Mouse (Mus musculus) activated CD4-positive, CD25-positive, alpha-beta regulatory T cell, adult 4 months (primary cell): ENCODE results near the gene Osbpl8. TPM values are rescaled to one million over a fixed set of nuclear protein-coding genes. Genes with fewer than 3 reads are reported as not detected.

Experiments
- ATAC-seq: one replicate; pipeline ENCODE4 v1.8.0; 2017
- polyA plus RNA-seq, 2 experiments: library from polyadenylated mRNA; unstranded; fragments of 100-300 nt; shearing (Covaris generic); gene quantifications; one replicate each; pipeline ENCODE4 v1.2.1; 2017

The Osbpl8 gene
- polyA plus RNA-seq, 2 experiments from 2014 or later = 12.0 to 16.7 TPM

DNA sequence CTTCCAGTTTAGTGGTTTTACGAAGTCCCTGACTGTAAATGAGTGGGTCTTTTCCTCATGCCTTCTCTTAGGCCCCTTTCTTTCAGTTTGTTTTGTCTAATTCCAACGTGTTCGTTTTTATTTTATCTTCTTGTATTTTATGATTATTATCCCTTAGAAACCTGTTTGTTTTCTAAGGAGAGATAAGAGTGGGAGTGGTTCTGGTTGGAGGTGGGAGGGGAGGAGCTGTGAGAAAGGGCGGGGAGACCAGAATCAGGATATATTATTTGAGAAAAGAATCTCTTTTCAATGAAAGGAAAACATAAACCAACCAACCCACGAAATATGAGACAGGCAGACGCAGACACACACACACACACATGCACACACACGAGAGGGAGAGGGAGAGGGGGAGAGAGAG lies 9.0 kb upstream of the Osbpl8 start:
- ATAC-seq = no peak

DNA sequence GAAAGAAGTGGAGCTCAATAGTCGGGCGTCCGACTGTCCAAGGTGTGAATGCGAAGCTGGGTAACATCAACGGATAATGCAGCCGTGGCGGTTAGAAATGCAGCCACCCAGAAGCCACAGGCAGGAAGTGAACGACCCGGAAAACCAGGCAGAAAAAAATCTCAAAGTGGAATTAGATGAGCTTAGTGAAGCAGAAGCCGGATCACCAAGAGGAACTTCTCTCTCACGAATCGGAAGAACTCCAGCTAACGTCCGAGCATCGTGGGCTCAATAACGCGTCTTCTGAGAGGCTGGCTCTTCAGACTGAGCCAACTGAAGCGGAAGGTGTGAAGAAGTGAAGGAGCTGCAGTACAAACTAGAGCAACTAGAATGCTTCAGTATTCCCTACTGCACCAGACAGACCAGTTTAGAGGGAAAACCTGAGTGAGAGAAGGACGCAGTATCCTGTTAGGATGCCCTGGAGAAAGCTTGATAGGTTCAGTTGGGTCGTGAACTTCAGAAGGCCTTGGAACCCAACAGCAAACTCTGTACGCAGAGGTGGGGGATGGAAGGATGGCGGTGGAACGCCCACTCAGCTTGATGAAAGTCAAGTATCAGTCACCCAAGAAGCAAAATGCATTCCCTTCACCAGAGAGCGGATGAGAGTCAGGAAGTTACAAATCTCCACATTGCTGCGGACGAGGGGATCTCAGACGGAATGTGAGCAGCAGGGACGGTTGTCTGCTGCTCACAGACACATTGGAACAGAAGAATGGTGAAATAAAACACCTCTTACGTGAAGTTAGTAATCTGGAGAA lies 8.0 kb upstream of the Osbpl8 start:
- peak; percentile 84 for ATAC-seq

DNA sequence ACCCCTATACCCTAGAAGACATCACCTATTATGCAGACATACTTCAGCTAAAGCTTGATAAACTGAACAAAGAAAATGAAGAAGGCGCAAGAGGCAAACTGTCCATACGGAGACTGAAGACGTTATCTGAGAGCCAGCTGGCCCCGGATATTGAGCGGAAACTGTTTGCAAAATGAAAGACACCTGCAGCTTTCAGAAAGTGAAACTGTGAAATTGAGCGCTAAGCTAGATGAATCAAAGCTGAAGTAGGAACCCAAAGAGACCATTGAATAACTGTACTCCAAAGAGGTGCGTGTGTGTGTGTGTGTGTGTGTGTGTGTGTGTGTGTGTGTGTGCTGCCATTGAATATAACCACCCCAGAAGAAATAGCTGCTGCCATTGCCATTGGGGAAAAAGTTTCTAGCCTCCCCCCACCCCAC lies 7.3 kb upstream of the Osbpl8 start:
- ATAC-seq = peak; percentile 79

DNA sequence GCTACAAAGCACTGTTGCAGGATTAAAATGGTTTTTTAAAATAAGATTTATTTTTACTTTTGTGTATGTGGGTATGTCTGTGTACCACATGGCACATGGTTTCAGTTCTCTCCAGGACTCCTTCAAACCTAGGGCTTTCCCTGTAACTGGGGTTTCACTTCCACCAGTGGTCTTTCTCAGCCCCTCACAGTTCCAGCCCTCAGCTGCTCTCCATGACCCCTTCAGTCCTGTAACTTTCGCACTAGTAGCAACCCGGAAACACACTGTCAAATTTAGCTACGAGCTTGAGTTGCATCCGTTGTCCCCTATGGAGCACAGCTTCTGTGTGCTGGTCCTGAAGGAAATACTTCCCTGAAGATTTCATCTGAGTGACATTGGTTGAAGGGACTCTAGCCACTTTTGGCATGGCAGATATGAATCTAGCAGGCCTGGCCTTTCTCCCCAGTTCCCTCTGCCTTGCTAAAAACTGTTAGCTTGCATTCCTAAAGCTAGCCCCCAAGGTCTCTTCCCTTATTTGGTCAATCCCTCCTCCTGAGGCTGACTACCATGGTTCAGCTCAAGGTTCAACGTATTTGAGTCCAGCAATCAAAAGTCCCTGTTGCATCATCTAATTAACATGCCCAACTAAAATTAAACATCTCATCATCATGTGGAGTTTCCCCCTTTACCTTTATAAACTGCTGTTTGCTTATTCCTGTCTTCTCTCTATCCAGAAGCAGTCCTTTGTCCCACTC lies 4.6 kb upstream of the Osbpl8 start:
- no peak for ATAC-seq

DNA sequence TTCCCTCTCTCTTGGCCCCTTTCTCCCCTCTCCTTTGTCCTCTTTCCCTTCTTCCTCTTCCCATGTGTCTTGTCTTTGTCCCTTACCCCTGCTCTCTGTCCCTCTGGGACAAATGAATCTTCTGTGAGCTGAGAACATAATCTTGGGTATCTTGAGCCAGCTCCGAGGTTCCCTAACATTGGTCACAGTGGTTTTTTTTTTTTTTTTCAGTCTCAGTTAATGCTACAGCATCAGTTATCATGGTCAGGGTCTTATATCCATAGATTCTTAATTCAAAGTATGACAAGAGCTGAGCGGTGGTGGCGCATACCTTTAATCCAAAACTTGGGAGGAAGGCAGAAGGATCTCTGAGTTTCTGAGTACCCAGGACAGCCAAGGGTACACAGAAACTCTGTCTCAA lies 4.0 kb upstream of the Osbpl8 start:
- ATAC-seq = no peak

DNA sequence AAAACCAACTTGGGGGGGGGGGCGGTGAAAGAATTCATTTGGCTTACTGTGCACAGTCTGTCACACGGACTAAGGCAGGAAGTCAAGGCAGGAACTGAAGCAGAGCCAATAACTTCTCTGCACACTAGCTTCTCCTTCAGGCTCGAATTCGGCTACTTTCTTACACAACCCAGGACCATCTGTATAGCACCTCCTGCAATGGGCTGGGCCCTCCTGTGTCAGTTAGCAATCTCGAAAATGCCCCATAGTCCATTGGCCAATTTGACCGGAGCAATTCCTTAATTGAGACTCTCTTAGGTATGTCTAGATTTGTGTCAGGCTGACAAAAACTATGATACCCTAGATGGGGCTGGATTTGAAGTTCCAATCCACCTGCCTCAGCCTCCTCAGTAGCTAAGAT lies 3.2 kb upstream of the Osbpl8 start:
- ATAC-seq = no peak

DNA sequence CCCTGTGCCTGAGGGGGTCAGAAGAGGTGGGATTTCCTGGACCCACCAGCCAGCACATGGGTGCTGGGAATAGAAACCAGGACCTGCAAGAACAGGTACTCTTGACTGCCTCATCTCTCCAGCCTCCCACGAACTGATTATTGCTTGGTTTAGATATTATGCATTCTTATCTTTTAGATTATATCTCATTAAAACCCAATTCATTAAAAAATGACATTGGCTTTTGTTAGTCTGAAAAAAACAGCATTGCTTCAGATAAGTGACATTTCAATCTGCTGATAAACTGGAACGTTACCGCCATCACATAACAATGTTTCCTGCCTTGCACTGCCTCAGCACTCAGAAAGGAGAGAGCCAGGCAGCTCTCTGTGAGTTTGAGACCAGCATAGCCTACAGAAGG lies 1.5 kb upstream of the Osbpl8 start:
- ATAC-seq = no peak

DNA sequence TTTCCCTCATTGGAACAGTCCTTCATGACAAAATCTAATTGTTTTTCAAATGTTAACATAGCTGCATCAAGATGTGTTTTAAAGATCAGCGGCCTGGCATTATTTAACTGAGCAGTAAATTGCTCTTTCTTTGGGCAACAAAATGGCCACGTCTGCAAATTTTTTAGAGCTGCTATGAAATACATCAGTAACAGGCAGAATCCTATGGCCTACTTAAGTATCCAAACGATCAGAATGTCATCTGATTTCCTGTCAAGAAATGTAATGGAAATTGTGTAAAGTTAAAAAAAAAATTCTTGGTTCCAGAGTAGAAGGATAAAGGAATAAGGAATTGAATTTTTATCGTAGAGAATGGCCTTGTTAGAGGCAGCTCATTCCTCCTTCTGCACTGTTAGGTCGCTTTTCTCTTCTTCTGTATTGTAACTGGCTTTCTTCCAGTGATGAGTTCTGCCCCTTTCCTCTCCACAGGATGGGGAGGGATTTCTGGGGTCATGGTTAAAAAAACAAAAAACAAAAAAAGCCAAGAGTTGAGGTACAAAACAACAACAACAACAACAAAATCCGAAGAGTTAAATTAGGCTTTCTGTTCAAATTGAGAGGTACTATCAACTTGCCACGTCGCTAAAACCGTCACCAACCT lies 831 bp upstream of the Osbpl8 start:
- no peak for ATAC-seq

DNA sequence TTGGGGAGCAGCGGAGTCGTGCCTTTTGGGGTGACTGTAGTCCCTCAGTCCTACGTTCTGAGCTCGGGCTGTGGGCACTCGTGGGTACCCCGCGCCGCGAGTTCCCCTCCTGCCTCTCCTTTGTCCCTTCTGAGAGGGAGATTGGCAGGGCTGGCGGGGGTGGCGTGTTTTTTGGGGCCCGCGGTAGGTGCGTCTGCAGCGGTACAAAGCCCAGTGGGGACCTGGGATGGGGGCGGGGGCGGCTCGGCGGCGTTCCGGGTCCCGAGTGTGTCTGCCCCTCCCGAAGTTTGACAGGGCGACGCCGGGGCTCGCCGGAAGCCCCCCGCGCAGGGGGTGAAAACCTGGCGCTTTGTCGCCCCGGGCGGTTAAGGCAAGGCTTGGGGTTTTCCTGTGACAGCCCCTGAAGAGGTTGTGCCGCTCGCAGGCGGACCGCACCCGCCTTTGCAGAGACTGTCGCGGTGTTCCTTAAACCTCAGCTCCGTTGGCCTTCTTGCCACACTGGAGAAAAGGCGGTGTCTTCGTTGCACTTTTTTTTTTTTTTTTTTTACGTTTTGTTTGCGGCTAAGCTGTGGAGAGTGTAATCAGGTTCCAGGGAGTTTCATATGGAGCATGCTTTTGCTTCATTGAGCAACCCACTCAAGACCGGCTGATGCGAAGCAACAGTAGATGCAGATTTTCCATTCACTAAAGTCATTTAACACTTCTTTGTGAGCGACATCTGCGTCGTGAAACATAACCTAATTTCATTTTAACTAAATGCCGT lies 848 bp downstream of the Osbpl8 start:
- peak; percentile 66 for ATAC-seq

DNA sequence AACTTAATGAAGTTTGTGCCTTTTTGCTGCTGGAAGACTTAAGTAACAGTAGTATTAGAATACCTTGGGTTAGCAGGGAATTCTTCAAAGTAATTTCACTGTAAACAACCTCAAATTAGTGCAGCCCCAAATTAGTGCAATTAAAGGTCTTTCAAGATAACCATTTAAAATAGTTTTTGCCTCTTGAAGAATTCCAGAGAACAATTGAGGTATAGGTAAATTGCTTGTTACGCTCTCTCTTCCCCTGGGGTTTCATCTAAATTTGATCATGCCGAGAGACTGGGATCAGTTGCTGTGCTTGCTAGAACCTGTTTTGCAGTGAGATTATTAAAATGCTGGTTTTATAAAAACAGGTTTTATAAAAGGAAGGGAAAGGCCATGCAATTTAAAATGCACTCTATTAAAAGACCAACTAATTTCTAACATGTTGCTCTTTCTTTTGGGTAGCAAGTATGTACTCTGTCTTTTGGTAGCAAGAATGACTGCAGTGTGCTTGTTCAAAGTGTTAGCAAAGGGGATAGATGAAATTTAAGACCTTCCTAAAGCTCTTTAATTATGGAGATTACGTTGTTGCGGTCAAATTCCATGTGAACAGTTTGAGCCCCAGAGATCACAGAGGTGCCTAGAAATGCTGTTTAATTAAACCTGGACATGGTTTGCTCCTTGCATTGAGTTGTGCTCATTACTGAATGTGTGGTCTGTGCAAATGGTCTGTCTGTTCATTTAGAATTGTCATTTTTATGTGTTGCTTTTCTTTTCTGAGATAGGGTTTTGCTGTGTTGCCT lies 1.7 kb downstream of the Osbpl8 start:
- ATAC-seq = no peak

DNA sequence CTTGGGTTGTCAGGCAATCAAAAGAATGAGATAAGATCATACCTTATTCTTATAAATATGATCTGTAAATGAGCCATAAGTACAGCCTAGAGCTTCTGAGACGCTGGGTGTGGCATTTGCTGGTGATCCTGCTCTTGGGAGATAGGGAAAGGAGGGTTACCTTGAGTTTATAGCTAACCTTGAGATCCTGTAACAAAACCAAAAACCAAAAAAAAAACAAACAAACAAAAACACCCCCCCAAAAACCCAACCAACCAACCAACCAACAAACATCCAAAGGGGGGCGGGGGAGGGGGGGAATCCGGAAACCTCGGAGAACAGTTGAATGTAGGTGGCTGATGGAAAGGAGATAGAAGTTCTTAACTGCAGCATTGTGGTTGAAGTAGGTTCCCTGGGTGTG lies 2.9 kb downstream of the Osbpl8 start:
- no peak for ATAC-seq

DNA sequence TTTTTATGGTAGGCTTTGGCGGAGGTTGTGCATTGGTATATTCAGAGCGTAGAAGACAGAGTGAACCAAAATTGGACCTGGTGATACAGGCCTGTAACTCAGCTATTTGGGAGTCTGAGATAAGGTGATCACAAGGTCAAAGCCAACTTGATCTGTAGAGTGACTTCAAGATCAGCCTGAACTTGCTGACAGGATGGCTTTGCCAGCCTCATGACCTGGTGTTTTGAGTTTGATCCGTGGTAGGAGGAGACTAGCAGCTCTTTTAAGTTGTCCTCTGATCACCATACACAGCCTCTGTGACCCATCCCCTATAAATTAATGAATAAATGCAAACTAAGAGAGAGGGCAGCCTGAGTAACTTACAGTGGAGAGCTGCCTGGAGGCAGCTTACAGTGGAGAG lies 3.8 kb downstream of the Osbpl8 start:
- no peak for ATAC-seq

DNA sequence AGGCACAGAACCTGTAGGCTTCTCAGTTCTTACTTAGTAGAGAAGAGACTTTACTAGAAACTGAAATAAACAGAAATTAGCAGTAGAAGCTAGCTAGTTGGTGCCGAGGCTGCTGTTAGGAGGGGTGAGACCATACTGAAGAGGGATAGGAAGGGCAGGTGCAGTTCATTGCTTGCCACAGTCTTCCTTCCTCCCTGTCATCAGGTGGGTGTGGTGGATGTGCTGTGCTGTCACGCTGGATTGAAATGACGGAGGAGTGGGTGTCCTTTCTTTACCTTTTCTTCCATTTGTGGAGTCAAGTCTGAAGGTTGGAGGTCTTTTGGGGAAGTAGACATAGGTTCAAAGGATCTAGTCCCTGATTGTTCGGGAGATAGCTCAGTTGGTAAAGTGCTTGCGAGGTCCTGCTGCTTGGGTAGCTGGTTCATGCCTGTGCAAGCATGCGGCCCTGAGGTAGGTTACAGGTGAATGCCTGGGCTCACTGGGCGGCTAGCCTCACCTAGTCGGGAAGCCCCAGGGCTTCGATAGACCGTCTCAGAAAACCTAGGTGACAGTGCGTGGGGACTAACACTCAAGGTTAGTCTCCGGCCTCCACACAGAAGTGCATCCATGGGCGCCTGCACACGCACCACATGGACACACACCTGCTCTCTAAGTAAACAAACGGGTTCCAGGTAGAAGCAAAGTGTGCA lies 6.8 kb downstream of the Osbpl8 start:
- peak; percentile 90 for ATAC-seq

DNA sequence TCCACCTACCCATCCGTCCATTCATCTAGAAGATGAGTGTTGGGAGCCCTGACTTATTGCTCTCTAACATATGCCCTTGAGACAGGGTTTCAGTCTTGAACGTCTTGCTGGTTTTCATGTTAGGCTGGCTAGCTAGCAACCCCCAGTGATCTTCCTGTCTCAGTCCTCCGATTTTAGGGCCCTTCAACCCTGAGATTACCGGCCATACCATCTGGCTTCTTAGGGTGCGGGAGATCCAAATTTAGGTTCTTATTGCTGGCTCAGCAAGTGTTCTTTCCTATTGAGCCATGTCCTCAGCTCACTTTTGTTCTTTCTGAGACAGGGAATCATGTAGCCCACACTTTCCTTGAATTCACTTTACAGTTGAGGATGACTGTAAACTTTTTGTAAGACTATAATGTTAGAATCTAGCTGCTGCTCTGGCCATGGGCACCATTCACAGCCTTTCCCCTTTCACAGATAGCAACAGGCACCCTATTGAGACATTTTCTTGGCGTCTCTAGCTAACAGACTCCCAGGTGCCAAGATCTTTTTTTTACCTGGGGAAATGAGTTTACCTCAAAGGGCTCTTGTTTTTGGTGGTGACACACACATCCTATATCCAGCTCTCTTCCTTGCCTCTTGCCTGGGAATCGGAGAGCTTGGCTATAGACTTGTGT lies 9.2 kb downstream of the Osbpl8 start:
- no peak for ATAC-seq

DNA sequence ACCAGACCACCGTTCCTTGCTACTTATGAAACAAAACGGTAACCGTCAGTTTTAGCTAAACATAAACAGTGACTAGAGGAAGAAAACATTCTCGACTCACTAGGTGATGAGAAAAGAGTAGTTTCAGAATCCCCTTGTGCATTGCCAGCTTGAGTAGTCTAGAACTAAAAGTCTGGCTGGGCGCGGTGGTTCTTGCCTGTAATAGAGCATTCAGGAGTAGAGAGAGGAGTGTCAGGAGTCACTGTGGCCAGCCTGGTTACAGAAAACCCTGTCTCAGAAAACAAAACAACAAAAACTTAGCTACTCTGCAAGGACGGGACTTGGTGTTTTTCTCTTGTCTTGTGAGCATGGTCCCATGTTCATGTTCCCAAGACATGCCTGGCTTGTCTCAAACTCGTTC lies 12.8 kb downstream of the Osbpl8 start:
- no peak for ATAC-seq

DNA sequence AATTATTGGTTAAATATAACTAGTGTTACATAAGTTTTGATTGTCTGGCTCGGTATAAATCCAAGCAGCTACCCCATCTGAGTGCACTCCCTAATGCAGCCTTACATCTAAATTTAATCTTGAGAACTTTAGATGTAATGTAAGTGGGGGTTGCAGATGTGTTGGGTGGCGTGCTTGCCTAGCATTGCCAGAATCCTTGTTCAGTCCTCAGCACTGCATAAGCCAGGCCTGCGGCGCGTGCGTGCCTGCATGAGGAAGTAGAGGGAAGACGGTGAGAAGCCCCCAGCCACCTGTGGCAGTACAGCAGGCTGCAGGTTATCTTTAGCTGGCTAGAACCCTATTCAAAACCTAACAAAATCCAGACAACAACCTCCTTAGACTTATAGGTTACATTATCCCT lies 13.5 kb downstream of the Osbpl8 start:
- ATAC-seq = no peak

DNA sequence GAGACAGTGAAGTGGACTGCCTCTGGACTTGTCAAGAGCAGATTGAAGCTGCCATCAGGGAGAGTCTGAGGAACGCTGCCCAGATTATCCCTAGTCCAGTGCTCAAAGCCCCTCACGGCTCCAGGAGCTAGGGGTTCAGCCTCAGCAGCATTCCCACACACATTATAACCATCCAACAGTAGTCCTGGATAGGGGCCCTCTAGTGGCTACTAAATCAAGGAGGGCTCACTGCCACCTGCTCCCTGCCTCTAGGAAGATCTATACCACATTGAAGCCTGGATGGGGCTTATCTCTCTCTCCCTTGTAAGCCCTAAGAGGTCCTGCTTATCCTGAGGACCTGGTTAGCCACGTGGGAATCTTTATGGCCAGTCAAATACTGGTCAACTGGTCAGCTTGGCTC lies 16.1 kb downstream of the Osbpl8 start:
- ATAC-seq = no peak

DNA sequence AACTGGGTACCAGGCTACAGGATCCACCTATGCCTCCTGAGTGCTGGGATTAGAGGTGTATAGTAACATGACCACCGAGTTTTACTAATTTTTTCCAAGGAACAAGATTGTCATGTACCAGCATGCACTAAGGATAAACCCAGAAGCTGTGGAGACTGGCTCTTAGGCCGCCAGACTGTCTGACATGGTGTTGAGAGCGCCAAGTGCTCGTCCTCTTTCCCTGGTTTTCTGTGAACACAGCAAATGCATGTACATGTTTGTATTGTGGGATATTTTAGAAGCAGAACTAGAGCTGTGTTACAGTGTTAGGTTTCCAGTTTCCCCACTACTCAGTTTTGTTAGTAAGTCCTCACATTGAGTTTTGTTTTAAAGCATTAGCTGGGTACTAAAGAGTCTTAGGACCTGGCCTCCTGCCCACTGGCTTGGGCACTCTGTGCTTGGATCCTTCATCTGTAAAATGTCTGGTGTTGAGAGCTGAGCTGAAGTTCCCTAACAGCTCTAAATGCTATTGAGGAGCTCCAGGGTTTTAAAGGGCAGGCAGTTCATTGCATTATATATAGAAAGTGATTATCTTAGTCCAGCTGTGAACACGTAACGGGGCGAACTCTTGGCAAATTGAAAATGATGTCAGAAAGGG lies 19.2 kb downstream of the Osbpl8 start:
- no peak for ATAC-seq

DNA sequence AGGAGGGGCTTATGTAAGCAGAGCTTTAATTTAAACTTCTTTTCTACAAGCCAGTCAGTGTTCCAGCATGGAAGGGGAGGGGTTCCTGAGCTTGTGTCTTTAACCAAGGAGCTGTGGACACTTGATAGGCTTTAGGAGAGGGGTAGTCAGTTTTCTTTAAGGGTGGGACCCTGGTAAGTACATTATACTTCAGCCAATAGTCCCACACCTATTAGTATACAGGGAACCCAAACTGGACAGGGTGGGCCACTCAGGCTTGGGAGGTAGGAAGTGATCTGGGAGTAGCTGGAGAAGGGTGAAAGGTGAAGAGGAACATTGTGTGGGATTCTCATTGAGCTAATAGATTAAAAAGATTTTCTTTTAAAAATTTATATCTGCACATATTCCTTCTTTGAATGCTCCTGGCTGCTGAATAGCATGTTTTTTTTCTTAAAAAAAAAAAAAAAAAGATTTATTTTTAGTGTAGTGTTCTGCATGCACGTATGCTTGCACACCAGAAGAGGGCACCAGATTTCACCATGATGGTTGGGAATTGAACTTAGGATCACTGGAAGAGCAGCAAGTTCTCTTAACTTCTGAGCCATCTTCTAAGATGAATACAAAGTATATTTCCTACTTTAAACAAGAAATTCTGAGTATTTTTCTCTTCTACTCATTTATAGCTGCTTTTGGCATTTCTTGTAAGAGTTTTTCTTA lies 21.2 kb downstream of the Osbpl8 start:
- no peak for ATAC-seq

DNA sequence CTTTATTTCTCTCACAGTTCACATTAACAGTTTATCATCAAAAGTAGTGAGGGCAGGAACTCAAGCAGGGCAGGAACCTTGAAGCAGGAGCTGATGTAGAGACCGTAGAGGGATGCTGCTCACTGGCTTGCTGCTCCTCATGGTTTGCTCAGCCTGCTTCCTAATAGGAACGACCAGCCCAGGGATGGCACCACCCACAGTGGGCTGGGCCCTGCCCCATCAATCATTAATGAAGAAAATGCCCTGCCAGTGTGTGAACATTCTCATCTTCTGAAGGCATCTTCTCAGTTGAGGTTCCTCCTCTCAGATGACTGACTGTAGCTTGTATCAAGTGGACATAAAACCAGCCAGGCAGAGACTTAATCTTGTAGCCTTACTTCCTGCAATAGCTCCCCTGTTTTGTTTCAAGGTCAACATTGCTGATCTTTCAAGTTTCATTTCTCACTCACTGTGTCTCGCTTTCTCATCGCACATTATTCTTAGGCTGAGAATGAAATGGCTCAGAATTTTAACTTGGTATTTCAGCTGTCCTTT lies 24.5 kb downstream of the Osbpl8 start:
- peak; percentile 40 for ATAC-seq
